Mouse (Mus musculus) intestine, embryonic 14.5 days (tissue): ENCODE measurements around the gene Miga1. TPM values are rescaled to one million over a fixed set of nuclear protein-coding genes. Genes with fewer than 3 reads are reported as not detected.

Experiments
- ATAC-seq: fragments of 200-750 bp; cut with Nextera tagmentation; replicated peaks from 2 replicates; pipeline ENCODE4 v1.8.0; 2017; ENCODE audit warnings: low read depth, moderate number of reproducible peaks, moderate TSS enrichment, moderate library complexity; ENCODE audit not compliant: low FRiP score, low TSS enrichment
- DNase-seq: peaks from one replicate; pipeline ENCODE4 v3.0.0-alpha.2; 2018; ENCODE audit warnings: low spot score
- H3K27ac ChIP-seq: fragments of 300-500 bp; sonication (generic); 2 replicates; pipeline ENCODE4 v1.5.1; 2014; ENCODE audit warnings: low read depth, mild to moderate bottlenecking, control low read depth
- H3K27me3 ChIP-seq: fragments of 300-500 bp; sonication (generic); replicated peaks from 2 replicates; pipeline ENCODE4 v1.6.1; 2014; ENCODE audit warnings: low read length, control low read depth; ENCODE audit not compliant: control insufficient read depth, insufficient read depth
- H3K36me3 ChIP-seq: fragments of 300-500 bp; sonication (generic); 2 replicates; pipeline ENCODE4 v1.6.1; 2014; ENCODE audit warnings: low read length, control low read depth; ENCODE audit not compliant: control insufficient read depth, insufficient read depth
- H3K4me1 ChIP-seq: fragments of 300-500 bp; sonication (generic); replicated peaks from 2 replicates; pipeline ENCODE4 v1.6.1; 2014; ENCODE audit warnings: low read length, control low read depth, mixed read lengths; ENCODE audit not compliant: control insufficient read depth, insufficient read depth
- H3K4me2 ChIP-seq: fragments of 300-500 bp; sonication (generic); 2 replicates; pipeline ENCODE4 v1.6.1; 2014; ENCODE audit warnings: low read length
- H3K4me3 ChIP-seq: fragments of 300-500 bp; sonication (generic); 2 replicates; pipeline ENCODE4 v1.5.1; 2014; ENCODE audit warnings: low read depth, low read length, control low read depth, mixed read lengths
- H3K9ac ChIP-seq: fragments of 300-500 bp; sonication (generic); 2 replicates; pipeline ENCODE4 v1.6.1; 2014; ENCODE audit warnings: mild to moderate bottlenecking, low read length
- H3K9me3 ChIP-seq: fragments of 300-500 bp; sonication (generic); 2 replicates; pipeline ENCODE4 v1.6.1; 2016; ENCODE audit warnings: low read length, control low read depth; ENCODE audit not compliant: control insufficient read depth
- WGBS: fragments of 180-500 bp; shearing (Covaris S2); extraction: QIAGEN DNeasy Blood & Tissue Kit; methylation state at CpG from one replicate; pipeline ENCODE4 v1.1.7; 2014; 5-methylcytosine and 5-hydroxymethylcytosine counted together
- polyA plus RNA-seq: library from polyadenylated mRNA; unstranded; fragments of >200 nt; fragmentation: Nextera tagmentation; extraction: Ambion mirVana; gene quantifications from 2 replicates; pipeline ENCODE4 v1.2.1, GENCODE M21; 2014

Miga1 gene
- polyA plus RNA-seq, 1 experiment from 2014 or later: 19.2 TPM

DNA sequence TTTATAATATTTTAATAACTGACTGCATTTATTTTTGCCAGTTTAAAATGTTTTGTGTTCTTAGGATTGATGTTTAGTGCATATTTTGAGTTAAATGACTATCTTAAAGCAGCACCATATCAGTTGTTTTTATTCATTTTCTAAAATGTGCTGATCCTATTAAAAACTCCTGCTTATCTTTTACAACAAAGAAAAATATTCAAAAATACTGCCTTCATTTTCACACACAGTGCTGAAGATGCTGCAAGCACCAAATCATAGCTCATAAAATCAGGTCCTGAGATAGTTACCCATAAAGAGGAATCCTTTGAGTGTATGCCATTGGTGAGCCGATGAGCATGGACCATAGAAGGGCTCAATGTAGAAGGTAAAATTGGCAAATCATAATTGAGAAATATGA is 105.0 kb downstream of the Miga1 start:
- no peak for ATAC-seq
- Histone ChIP-seq H3K4me2 (no peak overlapping the region), H3K4me1 (no peaks in the 10 kb centered on the region), H3K9me3 (no peaks in the 10 kb centered on the region), H3K4me3 (no peak overlapping the region), H3K27me3 (no peaks in the 10 kb centered on the region), H3K36me3 (peaks cover 84% of the 10 kb centered on the region), H3K27ac (no peak overlapping the region), H3K9ac (no peak overlapping the region)
- no peak for DNase-seq
- WGBS: 93% methylated on average over 1 of the region's 1 CpGs

DNA sequence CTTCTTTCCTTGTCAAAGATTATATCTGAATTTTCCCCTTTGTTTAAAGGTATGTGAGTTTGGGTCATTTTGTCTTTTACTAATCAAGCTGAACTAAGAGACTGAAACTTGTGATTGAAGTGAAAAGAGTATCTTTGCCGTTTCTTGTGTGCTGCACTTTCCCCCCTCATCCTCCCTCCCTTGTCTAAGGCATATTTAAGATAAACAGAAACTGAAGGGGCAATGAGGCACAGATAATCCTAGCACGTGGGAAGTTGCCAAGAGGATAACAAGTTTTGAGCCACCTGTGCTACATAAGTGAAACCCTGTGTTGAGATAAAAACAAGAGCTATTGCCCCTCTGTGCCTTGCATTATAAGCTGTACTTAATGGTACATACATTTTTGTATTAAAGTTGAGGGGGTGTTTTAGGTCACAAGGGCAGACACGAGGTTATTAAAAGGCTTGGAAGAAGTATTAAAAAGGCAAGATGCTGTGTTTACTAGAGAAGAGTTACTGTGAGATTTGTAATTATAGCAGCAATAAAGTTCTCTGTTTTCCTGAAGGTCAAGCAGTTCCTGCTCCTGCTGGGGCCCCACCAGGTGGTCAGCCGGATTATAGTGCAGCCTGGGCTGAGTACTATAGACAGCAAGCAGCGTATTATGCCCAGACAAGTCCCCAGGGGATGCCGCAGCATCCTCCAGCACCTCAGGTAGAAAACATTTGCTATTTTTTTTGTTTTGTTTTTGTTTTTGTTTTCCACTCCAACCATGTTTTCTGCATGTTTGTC is 108.7 kb downstream of the Miga1 start:
- Histone ChIP-seq H3K4me3 (no peak overlapping the region), H3K9ac (no peak overlapping the region), H3K27ac (no peak overlapping the region), H3K36me3 (peaks cover 92% of the 10 kb centered on the region), H3K4me2 (no peak overlapping the region), H3K27me3 (no peaks in the 10 kb centered on the region), H3K9me3 (no peaks in the 10 kb centered on the region), H3K4me1 (no peaks in the 10 kb centered on the region)
- 51% methylated on average over 6 of the region's 6 CpGs for WGBS
- ATAC-seq: no peak
- no peak for DNase-seq

DNA sequence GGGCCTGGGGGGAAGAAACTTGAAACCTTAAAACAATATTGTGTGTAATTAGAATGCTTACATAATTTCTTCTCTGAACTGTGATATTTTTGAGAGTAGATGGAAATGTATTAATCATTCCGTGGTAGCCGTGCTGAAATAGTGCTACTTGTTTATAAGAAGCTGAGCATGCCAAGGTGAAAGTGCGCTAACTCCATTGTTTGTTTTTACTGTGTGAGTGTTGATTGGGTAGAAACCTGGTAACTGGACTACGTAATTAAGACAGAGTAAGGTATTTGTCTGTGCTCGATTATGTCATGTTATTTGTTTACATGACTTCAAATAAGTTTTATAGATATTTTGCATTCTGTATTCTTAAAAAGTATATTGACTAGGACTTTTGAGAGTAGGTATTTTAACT is 110.9 kb downstream of the Miga1 start:
- H3K27me3 ChIP-seq: no peaks in the 10 kb centered on the region
- H3K36me3 ChIP-seq: peaks cover 94% of the 10 kb centered on the region
- H3K27ac ChIP-seq: no peak overlapping the region
- 87% methylated on average over 5 of the region's 5 CpGs for WGBS
- no peaks in the 10 kb centered on the region for H3K4me1 ChIP-seq
- H3K9me3 ChIP-seq: no peaks in the 10 kb centered on the region
- ATAC-seq (no peak), DNase-seq (no peak)
- H3K4me3 ChIP-seq: no peak overlapping the region
- H3K9ac ChIP-seq: no peak overlapping the region
- no peak overlapping the region for H3K4me2 ChIP-seq

DNA sequence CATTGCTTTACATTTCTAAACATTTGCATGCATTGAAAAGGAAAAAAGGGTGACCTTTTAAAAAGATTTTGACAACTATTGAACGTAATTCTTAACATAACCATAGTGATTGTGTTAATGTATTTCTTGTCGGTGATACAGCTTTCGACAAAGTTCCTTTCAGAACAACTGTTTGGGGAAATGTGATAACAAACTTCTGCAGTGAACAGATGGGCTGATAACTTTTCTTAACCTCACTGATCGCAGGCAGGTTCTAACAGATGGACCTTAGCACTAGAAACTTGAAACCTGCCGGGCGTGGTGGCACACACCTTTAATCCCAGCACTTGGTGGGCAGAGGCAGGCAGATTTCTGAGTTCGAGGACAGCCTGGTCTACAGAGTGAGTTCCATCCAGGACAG is 111.4 kb downstream of the Miga1 start:
- Histone ChIP-seq H3K27me3 (no peaks in the 10 kb centered on the region), H3K9ac (no peak overlapping the region), H3K4me2 (no peak overlapping the region), H3K27ac (no peak overlapping the region), H3K36me3 (peaks cover 94% of the 10 kb centered on the region), H3K4me3 (no peak overlapping the region), H3K4me1 (no peaks in the 10 kb centered on the region), H3K9me3 (no peaks in the 10 kb centered on the region)
- WGBS: 93% methylated on average over 7 of the region's 7 CpGs
- DNase-seq: no peak
- no peak for ATAC-seq

DNA sequence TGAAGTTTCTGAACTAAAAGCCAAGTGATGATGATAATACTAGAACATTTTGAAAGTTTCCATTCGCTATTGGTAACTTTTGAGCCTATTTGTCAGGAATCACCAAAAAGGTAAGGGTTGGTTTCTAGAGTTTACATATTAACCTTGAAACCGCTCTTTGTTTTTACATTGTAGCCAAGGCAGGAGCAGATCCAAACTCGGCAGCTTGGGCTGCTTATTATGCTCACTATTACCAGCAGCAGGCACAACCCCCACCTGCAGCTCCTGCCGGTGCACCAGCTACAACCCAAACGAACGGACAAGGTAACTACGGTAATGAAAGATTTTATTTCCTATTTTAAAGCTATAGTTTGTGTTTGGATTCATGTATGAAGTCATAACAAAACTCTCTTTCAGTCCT is 114.3 kb downstream of the Miga1 start:
- Histone ChIP-seq H3K4me3 (no peak overlapping the region), H3K9me3 (no peaks in the 10 kb centered on the region), H3K9ac (no peak overlapping the region), H3K27me3 (no peaks in the 10 kb centered on the region), H3K27ac (no peak overlapping the region), H3K4me1 (no peaks in the 10 kb centered on the region), H3K4me2 (no peak overlapping the region), H3K36me3 (peaks cover 96% of the 10 kb centered on the region)
- ATAC-seq: no peak
- 92% methylated on average over 7 of the region's 7 CpGs for WGBS
- no peak for DNase-seq

DNA sequence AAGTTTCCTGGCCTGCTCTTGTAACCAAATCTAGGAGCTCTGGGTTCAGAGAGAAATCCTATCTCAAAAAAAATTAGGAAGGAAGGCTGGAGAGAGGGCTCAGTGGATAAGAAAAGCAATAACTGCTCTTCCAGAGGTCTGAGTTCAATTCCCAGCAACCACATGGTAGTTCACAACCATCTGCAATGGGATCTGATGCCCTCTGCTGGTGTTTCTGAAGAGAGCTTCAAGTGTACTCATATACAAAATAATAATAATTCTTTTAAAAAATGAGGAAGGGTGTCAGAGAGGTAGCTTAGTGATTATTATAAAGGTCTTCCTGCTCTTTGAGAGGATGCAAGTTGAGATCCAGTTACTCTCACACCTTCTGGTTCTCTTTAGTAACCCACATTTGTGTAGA is 115.3 kb downstream of the Miga1 start:
- peaks cover 98% of the 10 kb centered on the region for H3K36me3 ChIP-seq
- no peak for DNase-seq
- H3K4me3 ChIP-seq: no peak overlapping the region
- no peaks in the 10 kb centered on the region for H3K4me1 ChIP-seq
- H3K27ac ChIP-seq: no peak overlapping the region
- no peak overlapping the region for H3K9ac ChIP-seq
- no peaks in the 10 kb centered on the region for H3K27me3 ChIP-seq
- no peaks in the 10 kb centered on the region for H3K9me3 ChIP-seq
- no peak for ATAC-seq
- no peak overlapping the region for H3K4me2 ChIP-seq

Other genes starting within 250 kb of the Miga1 start
- 96.5 and 103 TPM in 2 replicates for gene Gipc2, start 174.2 kb downstream of the Miga1 start, polyA plus RNA-seq
- gene Dnajb4, start 130.1 kb downstream of the Miga1 start, polyA plus RNA-seq: 24.1 and 25.9 TPM in 2 replicates
- 228 and 242 TPM in 2 replicates for gene Fubp1, start 130.0 kb downstream of the Miga1 start, polyA plus RNA-seq
- gene Nexn, start 74.1 kb downstream of the Miga1 start, polyA plus RNA-seq: 26.8 and 29.4 TPM in 2 replicates
- 51.0 and 52.3 TPM in 2 replicates for gene Usp33, start 6.1 kb upstream of the Miga1 start, polyA plus RNA-seq
- gene Zzz3, start 55.1 kb upstream of the Miga1 start, polyA plus RNA-seq: 59.9 and 63.1 TPM in 2 replicates